Mouse (Mus musculus) embryonic facial prominence, embryonic 15.5 days (tissue): Measurements from ENCODE around the gene Klc3. TPM values are rescaled to one million over a fixed set of nuclear protein-coding genes. Genes with fewer than 3 reads are reported as not detected.

ENCODE experiments used
- microRNA counts: library from miRNA; unstranded; fragments of <30 nt; microRNA quantifications from one replicate; lab custom pipeline; 2016
- microRNA-seq: library from miRNA; unstranded; fragments of <30 nt; microRNA quantifications from one replicate; pipeline ENCODE4, GENCODE M21; 2016; ENCODE audit warnings: borderline number of aligned reads
- polyA plus RNA-seq: library from polyadenylated mRNA; unstranded; fragments of >200 nt; fragmentation: Nextera tagmentation; extraction: Ambion mirVana; gene quantifications from 2 replicates; pipeline ENCODE4 v1.2.1, GENCODE M21; 2015

Gene Klc3
- polyA plus RNA-seq, 1 experiment from 2014 or later: 43.1 TPM

MicroRNA genes within 50 kb of the gene (microRNA counts, 519-probe panel; counts per million panel counts)
- not detected for microRNA mmu-miR-343 (lab: Ali Mortazavi, UCI)

Small RNA genes lying within 50 kb of the gene (microRNA-seq; reads per million reads assigned to microRNA genes)
- not detected for gene Mir343

Other genes starting within 250 kb of the Klc3 start
- gene Gipr, start 238.0 kb downstream of the Klc3 start, polyA plus RNA-seq: 0.68 and 1.1 TPM in 2 replicates
- gene Eml2, start 227.7 kb downstream of the Klc3 start, polyA plus RNA-seq: 10.4 and 12.8 TPM in 2 replicates
- 1.7 and 1.9 TPM in 2 replicates for gene Gpr4, start 191.6 kb downstream of the Klc3 start, polyA plus RNA-seq
- 30.8 and 32.5 TPM in 2 replicates for gene Opa3, start 175.8 kb downstream of the Klc3 start, polyA plus RNA-seq
- 85.2 TPM in 2 replicates for gene Vasp, start 132.3 kb downstream of the Klc3 start, polyA plus RNA-seq
- gene Ppm1n, start 124.0 kb downstream of the Klc3 start, polyA plus RNA-seq: 0.14 and 0.41 TPM in 2 replicates
- 39.2 and 41.9 TPM in 2 replicates for gene Rtn2, start 121.5 kb downstream of the Klc3 start, polyA plus RNA-seq
- 0.21 and 0.69 TPM in 2 replicates for gene Fosb, start 94.1 kb downstream of the Klc3 start, polyA plus RNA-seq
- 83.0 and 85.5 TPM in 2 replicates for gene Ercc1, start 59.3 kb downstream of the Klc3 start, polyA plus RNA-seq
- gene Cd3eap, start 44.6 kb downstream of the Klc3 start, polyA plus RNA-seq: 30.4 and 32.0 TPM in 2 replicates
- gene Ppp1r13l, start 44.4 kb downstream of the Klc3 start, polyA plus RNA-seq: 17.2 and 22.7 TPM in 2 replicates
- gene Ercc2, start 22.1 kb downstream of the Klc3 start, polyA plus RNA-seq: 16.9 and 18.3 TPM in 2 replicates
- 118 and 167 TPM in 2 replicates for gene Ckm, start 672 bp upstream of the Klc3 start, polyA plus RNA-seq
- 11.8 and 14.4 TPM in 2 replicates for gene Mark4, start 54.7 kb upstream of the Klc3 start, polyA plus RNA-seq
- 1.2 and 1.4 TPM in 2 replicates for gene Exoc3l2, start 59.2 kb upstream of the Klc3 start, polyA plus RNA-seq
- gene Bloc1s3, start 104.3 kb upstream of the Klc3 start, polyA plus RNA-seq: 2.4 and 2.8 TPM in 2 replicates
- gene Trappc6a, start 104.3 kb upstream of the Klc3 start, polyA plus RNA-seq: 89.5 and 101 TPM in 2 replicates
- gene Nkpd1, start 113.7 kb upstream of the Klc3 start, polyA plus RNA-seq: 3.1 and 3.3 TPM in 2 replicates
- gene Ppp1r37, start 159.0 kb upstream of the Klc3 start, polyA plus RNA-seq: 31.4 and 36.0 TPM in 2 replicates
- gene Zfp296, start 173.2 kb upstream of the Klc3 start, polyA plus RNA-seq: 1.5 and 2.2 TPM in 2 replicates
- 149 and 162 TPM in 2 replicates for gene Gemin7, start 173.5 kb upstream of the Klc3 start, polyA plus RNA-seq
- gene Clasrp, start 200.4 kb upstream of the Klc3 start, polyA plus RNA-seq: 58.3 and 66.1 TPM in 2 replicates
- 14.0 and 15.8 TPM in 2 replicates for gene Relb, start 225.3 kb upstream of the Klc3 start, polyA plus RNA-seq